Mouse (Mus musculus): ENCODE measurements at regions not wholly inside any gene's neighbourhood (a gene's known extent, or its start where the extent isn't known, plus 50 kb on each side); places are given as distances from the start of the nearest gene placed in this dataset.
"Not testable (repeated sequence)": the region's sequence is repeated elsewhere in the genome, so short reads cannot be mapped to it uniquely, and the experiment has no call there.

GRCm38 (mm10) chr8:103634951-103635350, 466.5 kb upstream of the Cdh5 start:
- WGBS: 65% methylated on average over 14 of the region's 14 CpGs
- no peak for ATAC-seq (ENCODE audit: low FRiP score)

GRCm38 (mm10) chr8:103643621-103644020, 457.8 kb upstream of the Cdh5 start:
- no peak overlapping the region for H3K4me2 ChIP-seq (replicated peaks)
- H3K36me3 ChIP-seq (replicated peaks; ENCODE audit: control insufficient read depth, insufficient read depth): no peaks in the 10 kb centered on the region
- H3K9me3 ChIP-seq (ENCODE audit: control insufficient read depth, low read length): no peaks in the 10 kb centered on the region
- peak; percentile 19 for DNase-seq (ENCODE audit: low spot score)
- no peak overlapping the region for H3K9ac ChIP-seq
- 94% methylated on average over 2 of the region's 2 CpGs for WGBS
- ATAC-seq (ENCODE audit: low FRiP score): no peak
- H3K4me3 ChIP-seq (replicated peaks; ENCODE audit: low read length): no peak overlapping the region
- no peak overlapping the region for H3K27ac ChIP-seq
- H3K27me3 ChIP-seq (ENCODE audit: control insufficient read depth, insufficient read depth, low read length): no peaks in the 10 kb centered on the region
- no peaks in the 10 kb centered on the region for H3K4me1 ChIP-seq (replicated peaks; ENCODE audit: control insufficient read depth, insufficient read depth, low read length)

More at GRCm38 (mm10) chr8:103634951-103635350, 466.5 kb upstream of the Cdh5 start:
- no peak for DNase-seq (ENCODE audit: low spot score)
- Histone ChIP-seq H3K9ac (no peak overlapping the region), H3K4me3 (replicated peaks; ENCODE audit: low read length) (no peak overlapping the region), H3K9me3 (ENCODE audit: control insufficient read depth, low read length) (no peaks in the 10 kb centered on the region), H3K27me3 (ENCODE audit: control insufficient read depth, insufficient read depth, low read length) (no peaks in the 10 kb centered on the region), H3K4me1 (replicated peaks; ENCODE audit: control insufficient read depth, insufficient read depth, low read length) (no peaks in the 10 kb centered on the region), H3K36me3 (replicated peaks; ENCODE audit: control insufficient read depth, insufficient read depth) (no peaks in the 10 kb centered on the region), H3K4me2 (replicated peaks) (no peak overlapping the region), H3K27ac (no peak overlapping the region)

- no peak overlapping the region for H3K4me3 ChIP-seq (replicated peaks; ENCODE audit: low read length)
- no peaks in the 10 kb centered on the region for H3K9me3 ChIP-seq (ENCODE audit: control insufficient read depth, low read length)
- no peaks in the 10 kb centered on the region for H3K36me3 ChIP-seq (replicated peaks; ENCODE audit: control insufficient read depth, insufficient read depth)
- WGBS: 56% methylated on average over 6 of the region's 6 CpGs
- H3K4me2 ChIP-seq (replicated peaks): no peak overlapping the region
- peak; percentile 62 for DNase-seq (ENCODE audit: low spot score)
- ATAC-seq (ENCODE audit: low FRiP score): peak; percentile 57; the same call in 1 of the 2 replicates
- no peak overlapping the region for H3K27ac ChIP-seq
- H3K27me3 ChIP-seq (ENCODE audit: control insufficient read depth, insufficient read depth, low read length): no peaks in the 10 kb centered on the region
- H3K9ac ChIP-seq: no peak overlapping the region
- no peaks in the 10 kb centered on the region for H3K4me1 ChIP-seq (replicated peaks; ENCODE audit: control insufficient read depth, insufficient read depth, low read length)
Observed at GRCm38 (mm10) chr8:103644106-103644505, 457.3 kb upstream of the Cdh5 start.

DNA sequence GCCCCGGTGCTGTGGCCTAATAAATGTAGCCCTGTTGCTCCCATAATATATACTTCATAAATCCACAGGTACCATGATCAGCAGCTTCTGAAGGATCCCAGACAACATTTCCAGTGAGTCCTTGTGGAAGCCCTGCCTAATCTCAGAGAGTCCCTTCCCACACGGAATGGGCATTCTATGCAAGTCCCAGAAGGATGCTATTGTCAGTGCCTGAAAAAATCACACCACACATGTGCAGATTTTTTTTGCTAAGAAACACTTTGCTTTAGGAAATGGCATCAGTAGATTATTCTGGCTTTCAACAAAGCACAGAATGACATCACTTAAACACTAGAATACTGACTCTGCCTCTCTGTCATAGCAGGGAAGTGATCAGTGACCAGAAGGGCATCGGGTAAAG, 456.6 kb upstream of the Cdh5 start:
- Histone ChIP-seq H3K27me3 (ENCODE audit: control insufficient read depth, insufficient read depth, low read length) (no peaks in the 10 kb centered on the region), H3K4me1 (replicated peaks; ENCODE audit: control insufficient read depth, insufficient read depth, low read length) (no peaks in the 10 kb centered on the region), H3K36me3 (replicated peaks; ENCODE audit: control insufficient read depth, insufficient read depth) (no peaks in the 10 kb centered on the region), H3K27ac (no peak overlapping the region), H3K9ac (no peak overlapping the region), H3K9me3 (ENCODE audit: control insufficient read depth, low read length) (no peaks in the 10 kb centered on the region), H3K4me3 (replicated peaks; ENCODE audit: low read length) (no peak overlapping the region), H3K4me2 (replicated peaks) (no peak overlapping the region)
- ATAC-seq (ENCODE audit: low FRiP score) (no peak), DNase-seq (ENCODE audit: low spot score) (peak; percentile 14)
- WGBS: 91% methylated on average over 3 of the region's 3 CpGs

DNA sequence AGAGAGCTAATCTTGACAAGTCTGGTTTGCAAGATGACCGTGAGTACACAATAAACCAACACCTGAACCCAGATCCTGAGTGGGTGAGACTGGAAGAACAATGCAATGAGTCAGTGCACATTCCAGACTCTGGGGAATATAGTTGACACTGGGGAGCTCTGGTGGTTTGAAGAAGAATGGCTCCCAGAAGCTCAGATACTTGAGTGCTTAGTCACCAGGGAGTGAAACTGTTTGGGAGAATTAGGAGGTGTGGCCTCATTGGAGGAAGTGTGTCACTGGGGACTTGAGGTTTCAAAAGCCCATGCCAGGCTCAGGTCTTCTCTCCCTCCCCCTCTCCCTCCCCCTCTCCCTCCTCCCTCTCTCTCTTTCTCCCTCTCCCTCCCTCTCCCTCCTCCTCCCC, 436.6 kb upstream of the Cdh5 start:
- Histone ChIP-seq H3K9ac (no peak overlapping the region), H3K36me3 (replicated peaks; ENCODE audit: control insufficient read depth, insufficient read depth) (no peaks in the 10 kb centered on the region), H3K27ac (no peak overlapping the region), H3K27me3 (ENCODE audit: control insufficient read depth, insufficient read depth, low read length) (no peaks in the 10 kb centered on the region), H3K4me1 (replicated peaks; ENCODE audit: control insufficient read depth, insufficient read depth, low read length) (no peaks in the 10 kb centered on the region), H3K4me2 (replicated peaks) (no peak overlapping the region), H3K4me3 (replicated peaks; ENCODE audit: low read length) (no peak overlapping the region), H3K9me3 (ENCODE audit: control insufficient read depth, low read length) (no peaks in the 10 kb centered on the region)
- no peak for DNase-seq (ENCODE audit: low spot score)
- no peak for ATAC-seq (ENCODE audit: low FRiP score)
- WGBS: 97% methylated on average over 1 of the region's 1 CpGs

- not testable (repeated sequence) for H3K36me3 ChIP-seq (replicated peaks; ENCODE audit: control insufficient read depth, insufficient read depth); H3K27ac ChIP-seq; ATAC-seq (ENCODE audit: low FRiP score); DNase-seq (ENCODE audit: low spot score); H3K4me2 ChIP-seq (replicated peaks); H3K4me3 ChIP-seq (replicated peaks; ENCODE audit: low read length); H3K9me3 ChIP-seq (ENCODE audit: control insufficient read depth, low read length); H3K27me3 ChIP-seq (ENCODE audit: control insufficient read depth, insufficient read depth, low read length); H3K4me1 ChIP-seq (replicated peaks; ENCODE audit: control insufficient read depth, insufficient read depth, low read length); H3K9ac ChIP-seq
- 86% methylated on average over 5 of the region's 5 CpGs for WGBS
Observed at GRCm38 (mm10) chr8:103686233-103686632, 415.2 kb upstream of the Cdh5 start.

DNA sequence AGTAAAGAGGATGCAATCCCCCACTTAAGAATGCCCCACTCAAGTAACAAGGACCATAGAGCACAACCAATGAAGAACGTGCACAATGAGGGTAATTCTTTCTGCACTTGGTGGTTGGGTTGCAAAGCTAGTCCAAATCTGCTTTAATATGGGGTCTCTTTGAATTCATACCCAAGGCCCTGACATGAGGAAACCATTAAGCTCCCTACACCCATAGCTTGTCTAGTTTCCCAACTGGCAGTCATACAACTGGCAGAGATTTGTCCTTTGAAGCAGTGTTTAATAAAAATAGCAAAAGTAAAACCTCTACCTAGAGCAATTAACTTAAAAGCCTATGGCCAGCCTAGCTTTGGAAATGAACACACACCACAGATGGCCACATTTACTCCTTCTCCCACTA, 411.0 kb upstream of the Cdh5 start:
- Histone ChIP-seq H3K36me3 (replicated peaks; ENCODE audit: control insufficient read depth, insufficient read depth) (no peaks in the 10 kb centered on the region), H3K9ac (no peak overlapping the region), H3K9me3 (ENCODE audit: control insufficient read depth, low read length) (no peaks in the 10 kb centered on the region), H3K27me3 (ENCODE audit: control insufficient read depth, insufficient read depth, low read length) (no peaks in the 10 kb centered on the region), H3K4me2 (replicated peaks) (no peak overlapping the region), H3K4me1 (replicated peaks; ENCODE audit: control insufficient read depth, insufficient read depth, low read length) (no peaks in the 10 kb centered on the region), H3K4me3 (replicated peaks; ENCODE audit: low read length) (no peak overlapping the region), H3K27ac (no peak overlapping the region)
- DNase-seq (ENCODE audit: low spot score) (no peak), ATAC-seq (ENCODE audit: low FRiP score) (no peak)
- 93% methylated on average over 1 of the region's 1 CpGs for WGBS

DNA sequence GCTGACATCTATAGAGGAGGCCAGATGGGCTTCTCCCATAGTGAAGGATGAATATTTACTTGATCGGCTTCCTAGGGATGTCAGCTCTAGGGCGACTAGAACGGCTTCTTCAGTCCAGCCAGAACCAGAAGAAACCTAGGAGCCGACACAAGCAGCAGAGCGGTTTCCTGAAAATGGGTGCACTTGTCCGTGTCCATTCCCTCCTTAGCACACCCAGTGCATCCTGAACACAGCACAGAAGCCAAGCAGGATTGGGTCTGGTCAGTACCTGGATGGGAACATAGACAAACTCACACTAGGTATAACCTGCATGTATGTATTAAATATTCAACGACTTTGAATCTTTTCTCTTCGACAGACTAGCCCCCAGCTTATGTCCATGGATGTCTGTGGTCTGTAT, 407.9 kb upstream of the Cdh5 start:
- Histone ChIP-seq H3K27ac (no peak overlapping the region), H3K36me3 (replicated peaks; ENCODE audit: control insufficient read depth, insufficient read depth) (no peaks in the 10 kb centered on the region), H3K4me1 (replicated peaks; ENCODE audit: control insufficient read depth, insufficient read depth, low read length) (no peaks in the 10 kb centered on the region), H3K9ac (no peak overlapping the region), H3K4me3 (replicated peaks; ENCODE audit: low read length) (no peak overlapping the region), H3K4me2 (replicated peaks) (no peak overlapping the region), H3K27me3 (ENCODE audit: control insufficient read depth, insufficient read depth, low read length) (no peaks in the 10 kb centered on the region), H3K9me3 (ENCODE audit: control insufficient read depth, low read length) (no peaks in the 10 kb centered on the region; the same call in 1 of the 2 replicates)
- DNase-seq (ENCODE audit: low spot score): no peak
- ATAC-seq (ENCODE audit: low FRiP score): no peak
- WGBS: 93% methylated on average over 8 of the region's 8 CpGs

- no peaks in the 10 kb centered on the region for H3K27me3 ChIP-seq (ENCODE audit: control insufficient read depth, insufficient read depth, low read length)
- DNase-seq (ENCODE audit: low spot score) (no peak), ATAC-seq (ENCODE audit: low FRiP score) (no peak)
- 77% methylated on average over 7 of the region's 7 CpGs for WGBS
- H3K36me3 ChIP-seq (replicated peaks; ENCODE audit: control insufficient read depth, insufficient read depth): no peaks in the 10 kb centered on the region
- no peak overlapping the region for H3K9ac ChIP-seq
- H3K4me3 ChIP-seq (replicated peaks; ENCODE audit: low read length): no peak overlapping the region
- H3K4me1 ChIP-seq (replicated peaks; ENCODE audit: control insufficient read depth, insufficient read depth, low read length): no peaks in the 10 kb centered on the region
- no peaks in the 10 kb centered on the region; the same call in 1 of the 2 replicates for H3K9me3 ChIP-seq (ENCODE audit: control insufficient read depth, low read length)
- no peak overlapping the region for H3K4me2 ChIP-seq (replicated peaks)
- H3K27ac ChIP-seq: no peak overlapping the region
Observed at GRCm38 (mm10) chr8:103694331-103694891, 407.0 kb upstream of the Cdh5 start.

DNA sequence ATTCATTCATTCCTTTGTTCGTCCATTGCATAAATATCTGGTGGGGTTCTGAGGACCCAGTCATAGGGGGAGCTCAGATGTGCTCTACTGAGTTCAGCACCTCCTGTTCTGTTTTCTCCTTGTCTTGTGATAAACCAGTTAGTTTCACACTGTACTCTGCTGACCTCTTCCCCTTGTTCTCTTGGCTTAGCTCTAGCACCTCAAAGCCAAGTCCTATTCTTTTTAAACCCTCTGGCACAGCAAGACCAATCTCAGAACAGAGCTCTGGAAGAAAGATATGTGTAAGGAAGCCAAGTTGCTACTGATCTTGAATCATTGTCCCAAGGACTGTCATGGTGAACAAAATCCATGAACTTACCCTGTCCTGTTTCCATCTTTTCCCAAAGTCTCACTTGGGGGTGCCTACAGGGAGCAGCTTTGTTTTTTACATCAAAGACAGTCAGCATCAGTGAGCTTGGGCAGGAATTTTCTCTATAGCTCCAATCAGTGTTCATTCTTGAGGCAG, 402.4 kb upstream of the Cdh5 start:
- DNase-seq (ENCODE audit: low spot score) (no peak), ATAC-seq (ENCODE audit: low FRiP score) (no peak)
- H3K4me1 ChIP-seq (replicated peaks; ENCODE audit: control insufficient read depth, insufficient read depth, low read length): no peaks in the 10 kb centered on the region
- no peak overlapping the region for H3K4me2 ChIP-seq (replicated peaks)
- no peak overlapping the region for H3K9ac ChIP-seq
- no peaks in the 10 kb centered on the region; the same call in 1 of the 2 replicates for H3K9me3 ChIP-seq (ENCODE audit: control insufficient read depth, low read length)
- H3K27me3 ChIP-seq (ENCODE audit: control insufficient read depth, insufficient read depth, low read length): no peaks in the 10 kb centered on the region
- no peak overlapping the region for H3K27ac ChIP-seq
- H3K4me3 ChIP-seq (replicated peaks; ENCODE audit: low read length): no peak overlapping the region
- WGBS: 83% methylated on average over 1 of the region's 1 CpGs
- no peaks in the 10 kb centered on the region for H3K36me3 ChIP-seq (replicated peaks; ENCODE audit: control insufficient read depth, insufficient read depth)

Data from hindbrain, embryonic 14.5 days (tissue).